Mouse (Mus musculus) T-cell, adult 66 days (primary cell): ENCODE measurements around the gene Gm10330. TPM values are rescaled to one million over a fixed set of nuclear protein-coding genes. Genes with fewer than 3 reads are reported as not detected.

Source experiments
- total RNA-seq, 2 experiments: library from RNA; stranded (reverse); gene quantifications; 3 replicates in 1 of 2; 4 replicates in 1 of 2; pipeline ENCODE4 v1.2.4; 2023

The Gm10330 gene
- not detected for total RNA-seq

DNA sequence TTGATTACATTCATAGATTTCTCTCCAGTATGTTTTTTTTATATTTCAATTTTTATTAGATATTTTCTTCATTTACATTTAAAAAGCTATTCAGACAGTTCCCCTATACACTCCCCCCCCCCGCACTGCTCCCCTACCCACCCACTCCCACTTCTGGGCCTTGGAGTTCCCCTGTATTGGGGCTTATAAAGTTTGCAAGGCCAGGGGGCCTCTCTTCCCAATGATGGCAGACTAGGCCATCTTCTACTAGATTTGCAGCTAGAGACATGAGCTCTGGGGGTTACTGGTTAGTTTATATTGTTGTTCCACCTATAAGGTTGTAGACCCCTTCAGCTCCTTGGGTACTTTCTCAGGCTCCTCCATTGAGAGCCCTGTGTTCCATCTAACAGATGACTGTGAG is at the start of gene Gm10330:
TSS of gene Gm10330 (minus strand) at position 101 of the 400 bp plus-strand sequence.

